Mouse (Mus musculus): ENCODE measurements at regions not wholly inside any gene's neighbourhood (a gene's known extent, or its start where the extent isn't known, plus 50 kb on each side); places are given as distances from the start of the nearest gene placed in this dataset.

GRCm38 (mm10) chr1:32946254-32946653 lies 399.2 kb upstream of the Gm5415 start:
- Histone ChIP-seq H3K27ac (replicated peaks; ENCODE audit: low read depth, low read length) (no peak overlapping the region), H3K4me2 (ENCODE audit: low read depth, low read length) (no peak overlapping the region), H3K4me3 (ENCODE audit: low read depth, low read length) (no peak overlapping the region), H3K36me3 (replicated peaks; ENCODE audit: control insufficient read depth, insufficient read depth, low read depth, low read length) (no peaks in the 10 kb centered on the region), H3K27me3 (ENCODE audit: control insufficient read depth, insufficient read depth, low read length) (no peaks in the 10 kb centered on the region), H3K9me3 (replicated peaks; ENCODE audit: control insufficient read depth, low read length) (no peaks in the 10 kb centered on the region), H3K4me1 (ENCODE audit: control insufficient read depth, insufficient read depth, low read length) (no peaks in the 10 kb centered on the region), H3K9ac (replicated peaks; ENCODE audit: low read length) (no peak overlapping the region)
- ATAC-seq (replicated peaks; ENCODE audit: insufficient number of reproducible peaks, low FRiP score, low TSS enrichment, low read depth) (no peak), DNase-seq (ENCODE audit: low spot score) (no peak)
- WGBS: 86% methylated on average over 4 of the region's 4 CpGs

- Histone ChIP-seq H3K9ac (replicated peaks; ENCODE audit: low read length) (no peak overlapping the region), H3K27me3 (ENCODE audit: control insufficient read depth, insufficient read depth, low read length) (no peaks in the 10 kb centered on the region), H3K36me3 (replicated peaks; ENCODE audit: control insufficient read depth, insufficient read depth, low read depth, low read length) (no peaks in the 10 kb centered on the region), H3K4me3 (ENCODE audit: low read depth, low read length) (no peak overlapping the region), H3K27ac (replicated peaks; ENCODE audit: low read depth, low read length) (no peak overlapping the region), H3K9me3 (replicated peaks; ENCODE audit: control insufficient read depth, low read length) (no peaks in the 10 kb centered on the region), H3K4me1 (ENCODE audit: control insufficient read depth, insufficient read depth, low read length) (no peaks in the 10 kb centered on the region), H3K4me2 (ENCODE audit: low read depth, low read length) (no peak overlapping the region)
- DNase-seq (ENCODE audit: low spot score) (no peak), ATAC-seq (replicated peaks; ENCODE audit: insufficient number of reproducible peaks, low FRiP score, low TSS enrichment, low read depth) (no peak)
- 74% methylated on average over 3 of the region's 3 CpGs for WGBS
These were observed 383.3 kb upstream of the Gm5415 start for GRCm38 (mm10) chr1:32930381-32930780.

- no peak for ATAC-seq (replicated peaks; ENCODE audit: insufficient number of reproducible peaks, low FRiP score, low TSS enrichment, low read depth)
- no peak overlapping the region for H3K4me2 ChIP-seq (ENCODE audit: low read depth, low read length)
- no peak for DNase-seq (ENCODE audit: low spot score)
- no peaks in the 10 kb centered on the region for H3K27me3 ChIP-seq (ENCODE audit: control insufficient read depth, insufficient read depth, low read length)
- H3K4me3 ChIP-seq (ENCODE audit: low read depth, low read length): no peak overlapping the region
- H3K4me1 ChIP-seq (ENCODE audit: control insufficient read depth, insufficient read depth, low read length): no peaks in the 10 kb centered on the region
- H3K9me3 ChIP-seq (replicated peaks; ENCODE audit: control insufficient read depth, low read length): no peaks in the 10 kb centered on the region
- H3K27ac ChIP-seq (replicated peaks; ENCODE audit: low read depth, low read length): no peak overlapping the region
- H3K36me3 ChIP-seq (replicated peaks; ENCODE audit: control insufficient read depth, insufficient read depth, low read depth, low read length): no peaks in the 10 kb centered on the region
- no peak overlapping the region for H3K9ac ChIP-seq (replicated peaks; ENCODE audit: low read length)
These were observed 355.3 kb upstream of the Gm5415 start for GRCm38 (mm10) chr1:32902437-32902836.

GRCm38 (mm10) chr1:32887728-32888127 lies 340.6 kb upstream of the Gm5415 start:
- H3K4me1 ChIP-seq (ENCODE audit: control insufficient read depth, insufficient read depth, low read length): no peaks in the 10 kb centered on the region

GRCm38 (mm10) chr1:32872920-32873319 lies 325.8 kb upstream of the Gm5415 start:
- Histone ChIP-seq H3K4me3 (ENCODE audit: low read depth, low read length) (no peak overlapping the region), H3K36me3 (replicated peaks; ENCODE audit: control insufficient read depth, insufficient read depth, low read depth, low read length) (no peaks in the 10 kb centered on the region), H3K27ac (replicated peaks; ENCODE audit: low read depth, low read length) (no peak overlapping the region), H3K4me1 (ENCODE audit: control insufficient read depth, insufficient read depth, low read length) (no peaks in the 10 kb centered on the region), H3K9ac (replicated peaks; ENCODE audit: low read length) (no peak overlapping the region), H3K4me2 (ENCODE audit: low read depth, low read length) (no peak overlapping the region), H3K9me3 (replicated peaks; ENCODE audit: control insufficient read depth, low read length) (no peaks in the 10 kb centered on the region), H3K27me3 (ENCODE audit: control insufficient read depth, insufficient read depth, low read length) (no peaks in the 10 kb centered on the region)
- 77% methylated on average over 8 of the region's 8 CpGs for WGBS
- no peak for ATAC-seq (replicated peaks; ENCODE audit: insufficient number of reproducible peaks, low FRiP score, low TSS enrichment, low read depth)
- DNase-seq (ENCODE audit: low spot score): no peak

More at GRCm38 (mm10) chr1:32887728-32888127, 340.6 kb upstream of the Gm5415 start:
- no peaks in the 10 kb centered on the region for H3K9me3 ChIP-seq (replicated peaks; ENCODE audit: control insufficient read depth, low read length)
- no peak overlapping the region for H3K4me2 ChIP-seq (ENCODE audit: low read depth, low read length)
- ATAC-seq (replicated peaks; ENCODE audit: insufficient number of reproducible peaks, low FRiP score, low TSS enrichment, low read depth): no peak
- no peak for DNase-seq (ENCODE audit: low spot score)
- no peak overlapping the region for H3K4me3 ChIP-seq (ENCODE audit: low read depth, low read length)
- no peaks in the 10 kb centered on the region for H3K27me3 ChIP-seq (ENCODE audit: control insufficient read depth, insufficient read depth, low read length)
- no peak overlapping the region for H3K27ac ChIP-seq (replicated peaks; ENCODE audit: low read depth, low read length)
- no peaks in the 10 kb centered on the region for H3K36me3 ChIP-seq (replicated peaks; ENCODE audit: control insufficient read depth, insufficient read depth, low read depth, low read length)
- no peak overlapping the region for H3K9ac ChIP-seq (replicated peaks; ENCODE audit: low read length)

GRCm38 (mm10) chr1:32866111-32866510 lies 319.0 kb upstream of the Gm5415 start:
- H3K4me1 ChIP-seq (ENCODE audit: control insufficient read depth, insufficient read depth, low read length): no peaks in the 10 kb centered on the region
- H3K9me3 ChIP-seq (replicated peaks; ENCODE audit: control insufficient read depth, low read length): no peaks in the 10 kb centered on the region
- H3K4me2 ChIP-seq (ENCODE audit: low read depth, low read length): no peak overlapping the region
- H3K27ac ChIP-seq (replicated peaks; ENCODE audit: low read depth, low read length): no peak overlapping the region
- WGBS: 86% methylated on average over 1 of the region's 1 CpGs
- H3K9ac ChIP-seq (replicated peaks; ENCODE audit: low read length): no peak overlapping the region
- no peak for DNase-seq (ENCODE audit: low spot score)
- H3K36me3 ChIP-seq (replicated peaks; ENCODE audit: control insufficient read depth, insufficient read depth, low read depth, low read length): no peaks in the 10 kb centered on the region
- no peaks in the 10 kb centered on the region for H3K27me3 ChIP-seq (ENCODE audit: control insufficient read depth, insufficient read depth, low read length)
- no peak overlapping the region for H3K4me3 ChIP-seq (ENCODE audit: low read depth, low read length)
- no peak for ATAC-seq (replicated peaks; ENCODE audit: insufficient number of reproducible peaks, low FRiP score, low TSS enrichment, low read depth)

GRCm38 (mm10) chr1:32858040-32858439 lies 310.9 kb upstream of the Gm5415 start:
- H3K4me2 ChIP-seq (ENCODE audit: low read depth, low read length): no peak overlapping the region
- ATAC-seq (replicated peaks; ENCODE audit: insufficient number of reproducible peaks, low FRiP score, low TSS enrichment, low read depth): no peak
- no peak for DNase-seq (ENCODE audit: low spot score)
- 68% methylated on average over 1 of the region's 1 CpGs for WGBS
- H3K9ac ChIP-seq (replicated peaks; ENCODE audit: low read length): no peak overlapping the region
- no peaks in the 10 kb centered on the region for H3K36me3 ChIP-seq (replicated peaks; ENCODE audit: control insufficient read depth, insufficient read depth, low read depth, low read length)
- no peaks in the 10 kb centered on the region for H3K9me3 ChIP-seq (replicated peaks; ENCODE audit: control insufficient read depth, low read length)
- no peaks in the 10 kb centered on the region for H3K27me3 ChIP-seq (ENCODE audit: control insufficient read depth, insufficient read depth, low read length)
- no peak overlapping the region for H3K4me3 ChIP-seq (ENCODE audit: low read depth, low read length)
- H3K4me1 ChIP-seq (ENCODE audit: control insufficient read depth, insufficient read depth, low read length): no peaks in the 10 kb centered on the region
- no peak overlapping the region for H3K27ac ChIP-seq (replicated peaks; ENCODE audit: low read depth, low read length)
